Mouse (Mus musculus) midbrain, embryonic 12.5 days (tissue): ENCODE data around the gene Nelfb. TPM values are rescaled to one million over a fixed set of nuclear protein-coding genes. Genes with fewer than 3 reads are reported as not detected.
A peak's percentile ranks its signal among the peaks of the same experiment; 100 is the strongest.

Experiments
- ATAC-seq: fragments of 200-750 bp; cut with Nextera tagmentation; 2 replicates; pipeline ENCODE4 v1.8.0; 2017; ENCODE audit warnings: low read depth, moderate TSS enrichment, moderate library complexity; ENCODE audit not compliant: low FRiP score
- H3K27ac ChIP-seq: fragments of 300-500 bp; sonication (generic); replicated peaks from 2 replicates; pipeline ENCODE4 v1.5.1; 2016; ENCODE audit warnings: mild to moderate bottlenecking
- H3K27me3 ChIP-seq: fragments of 300-500 bp; sonication (generic); 2 replicates; pipeline ENCODE4 v1.6.1; 2016; ENCODE audit warnings: mild to moderate bottlenecking
- H3K36me3 ChIP-seq: fragments of 300-500 bp; sonication (generic); 2 replicates; pipeline ENCODE4 v1.6.1; 2016
- H3K4me1 ChIP-seq: fragments of 300-500 bp; sonication (generic); 2 replicates; pipeline ENCODE4 v1.6.1; 2016
- H3K4me2 ChIP-seq: fragments of 300-500 bp; sonication (generic); replicated peaks from 2 replicates; pipeline ENCODE4 v1.6.1; 2016; ENCODE audit warnings: mild to moderate bottlenecking, moderate library complexity
- H3K4me3 ChIP-seq: fragments of 300-500 bp; sonication (generic); 2 replicates; pipeline ENCODE4 v1.5.1; 2016; ENCODE audit warnings: mild to moderate bottlenecking
- H3K9ac ChIP-seq: fragments of 300-500 bp; sonication (generic); replicated peaks from 2 replicates; pipeline ENCODE4 v1.6.1; 2016; ENCODE audit warnings: mild to moderate bottlenecking, moderate library complexity
- H3K9me3 ChIP-seq: fragments of 300-500 bp; sonication (generic); 2 replicates; pipeline ENCODE4 v1.6.1; 2016; ENCODE audit warnings: mild to moderate bottlenecking
- WGBS: fragments of 180-500 bp; shearing (Covaris S2); methylation state at CpG from one replicate; pipeline ENCODE4 v1.1.7; 2016; 5-methylcytosine and 5-hydroxymethylcytosine counted together
- polyA plus RNA-seq: library from polyadenylated mRNA; unstranded; fragments of >200 nt; fragmentation: Nextera tagmentation; extraction: Ambion mirVana; gene quantifications from 2 replicates; pipeline ENCODE4 v1.2.1, GENCODE M21; 2016

Nelfb gene
- polyA plus RNA-seq, 1 experiment from 2014 or later = 123 TPM

GRCm38 (mm10) chr2:25194486-25195171 lies 16.7 kb downstream of the Nelfb start:
- Histone ChIP-seq H3K4me3 (no peak overlapping the region), H3K36me3 (peaks cover 2% of the 10 kb centered on the region), H3K27ac (no peak overlapping the region), H3K9ac (no peak overlapping the region), H3K9me3 (no peaks in the 10 kb centered on the region), H3K4me2 (no peak overlapping the region), H3K27me3 (peaks cover 44% of the 10 kb centered on the region), H3K4me1 (peaks cover 12% of the 10 kb centered on the region)
- WGBS = 89% methylated on average over 17 of the region's 17 CpGs
- ATAC-seq = no peak

- Histone ChIP-seq H3K9me3 (no peaks in the 10 kb centered on the region), H3K4me1 (peaks cover 12% of the 10 kb centered on the region), H3K27ac (no peak overlapping the region), H3K4me2 (no peak overlapping the region), H3K9ac (no peak overlapping the region), H3K36me3 (no peaks in the 10 kb centered on the region), H3K27me3 (peaks cover 44% of the 10 kb centered on the region), H3K4me3 (no peak overlapping the region)
- no peak for ATAC-seq
- WGBS = 78% methylated on average over 5 of the region's 5 CpGs
Observed at GRCm38 (mm10) chr2:25194006-25194405, 17.3 kb downstream of the Nelfb start.

- 0 out of 2 replicates have a peak overlapping the region, but pooled peaks have one; percentile 2 for H3K27ac ChIP-seq
- no peak overlapping the region for H3K4me3 ChIP-seq
- WGBS = 3% methylated on average over 6 of the region's 6 CpGs
- H3K4me2 ChIP-seq = 0 out of 2 replicates have a peak overlapping the region, but pooled peaks have one; percentile 11
- peak; percentile 80 for ATAC-seq
- peaks cover 12% of the 10 kb centered on the region for H3K4me1 ChIP-seq
- H3K9me3 ChIP-seq = no peaks in the 10 kb centered on the region
- H3K36me3 ChIP-seq = no peaks in the 10 kb centered on the region
- no peak overlapping the region for H3K9ac ChIP-seq
- H3K27me3 ChIP-seq = peaks cover 44% of the 10 kb centered on the region
Observed at GRCm38 (mm10) chr2:25193330-25193770, 17.9 kb downstream of the Nelfb start.

- Histone ChIP-seq H3K36me3 (0 out of 2 replicates have a peak, but pooled peaks cover 5% of the 10 kb centered on the region), H3K4me3 (no peak overlapping the region), H3K4me2 (no peak overlapping the region), H3K9me3 (no peaks in the 10 kb centered on the region), H3K27me3 (0 out of 2 replicates have a peak, but pooled peaks cover 5% of the 10 kb centered on the region), H3K27ac (no peak overlapping the region), H3K9ac (no peak overlapping the region), H3K4me1 (peaks cover 36% of the 10 kb centered on the region)
- ATAC-seq = no peak
- WGBS = 87% methylated on average over 6 of the region's 6 CpGs
Observed at GRCm38 (mm10) chr2:25187841-25188240, 23.4 kb downstream of the Nelfb start.

GRCm38 (mm10) chr2:25186575-25186930 lies 24.7 kb downstream of the Nelfb start:
- no peaks in the 10 kb centered on the region for H3K9me3 ChIP-seq
- no peak for ATAC-seq
- peak overlapping the region; percentile 75 for H3K4me2 ChIP-seq
- 31% methylated on average over 5 of the region's 5 CpGs for WGBS
- H3K9ac ChIP-seq = peak overlapping the region; percentile 68; the same call in 1 of the 2 replicates
- peak overlapping the region; percentile 98 for H3K27ac ChIP-seq
- H3K36me3 ChIP-seq = 0 out of 2 replicates have a peak, but pooled peaks cover 5% of the 10 kb centered on the region
- H3K4me1 ChIP-seq = peaks cover 40% of the 10 kb centered on the region
- 0 out of 2 replicates have a peak, but pooled peaks cover 5% of the 10 kb centered on the region for H3K27me3 ChIP-seq
- peak overlapping the region; percentile 46 for H3K4me3 ChIP-seq

- H3K9ac ChIP-seq = peak overlapping the region; percentile 68
- 1% methylated on average over 61 of the region's 64 CpGs for WGBS
- H3K27ac ChIP-seq = peak overlapping the region; percentile 98
- peaks cover 40% of the 10 kb centered on the region for H3K4me1 ChIP-seq
- H3K4me2 ChIP-seq = peak overlapping the region; percentile 75
- ATAC-seq = peak; percentile 83
- H3K4me3 ChIP-seq = peak overlapping the region; percentile 46
- H3K9me3 ChIP-seq = no peaks in the 10 kb centered on the region
- 0 out of 2 replicates have a peak, but pooled peaks cover 5% of the 10 kb centered on the region for H3K27me3 ChIP-seq
- H3K36me3 ChIP-seq = 0 out of 2 replicates have a peak, but pooled peaks cover 5% of the 10 kb centered on the region
Observed at GRCm38 (mm10) chr2:25185625-25186574, 25.4 kb downstream of the Nelfb start.

GRCm38 (mm10) chr2:25184496-25184895 lies 26.8 kb downstream of the Nelfb start:
- Histone ChIP-seq H3K4me3 (peak overlapping the region; percentile 46; the same call in 1 of the 2 replicates), H3K27ac (peak overlapping the region; percentile 98), H3K4me2 (peak overlapping the region; percentile 75), H3K27me3 (0 out of 2 replicates have a peak, but pooled peaks cover 6% of the 10 kb centered on the region), H3K9ac (no peak overlapping the region), H3K9me3 (no peaks in the 10 kb centered on the region), H3K4me1 (peaks cover 49% of the 10 kb centered on the region), H3K36me3 (0 out of 2 replicates have a peak, but pooled peaks cover 5% of the 10 kb centered on the region)
- WGBS = 92% methylated on average over 7 of the region's 7 CpGs
- ATAC-seq = no peak

GRCm38 (mm10) chr2:25183336-25183735 lies 28.0 kb downstream of the Nelfb start:
- no peak overlapping the region for H3K9ac ChIP-seq
- H3K4me2 ChIP-seq = peak overlapping the region; percentile 75
- H3K4me3 ChIP-seq = peak overlapping the region; percentile 85
- WGBS = 74% methylated on average over 2 of the region's 2 CpGs
- 0 out of 2 replicates have a peak, but pooled peaks cover 5% of the 10 kb centered on the region for H3K36me3 ChIP-seq
- H3K27ac ChIP-seq = peak overlapping the region; percentile 98
- H3K9me3 ChIP-seq = no peaks in the 10 kb centered on the region
- 0 out of 2 replicates have a peak, but pooled peaks cover 9% of the 10 kb centered on the region for H3K27me3 ChIP-seq
- H3K4me1 ChIP-seq = peaks cover 60% of the 10 kb centered on the region
- no peak for ATAC-seq

- 0 out of 2 replicates have a peak, but pooled peaks cover 9% of the 10 kb centered on the region for H3K27me3 ChIP-seq
- no peak for ATAC-seq
- H3K36me3 ChIP-seq = 0 out of 2 replicates have a peak, but pooled peaks cover 5% of the 10 kb centered on the region
- 3% methylated on average over 6 of the region's 6 CpGs for WGBS
- H3K9me3 ChIP-seq = no peaks in the 10 kb centered on the region
- peak overlapping the region; percentile 98 for H3K27ac ChIP-seq
- peak overlapping the region; percentile 75 for H3K4me2 ChIP-seq
- H3K9ac ChIP-seq = peak overlapping the region; percentile 46
- peaks cover 66% of the 10 kb centered on the region for H3K4me1 ChIP-seq
- peak overlapping the region; percentile 85 for H3K4me3 ChIP-seq
Observed at GRCm38 (mm10) chr2:25182664-25183063, 28.6 kb downstream of the Nelfb start.

GRCm38 (mm10) chr2:25181891-25182397 lies 29.3 kb downstream of the Nelfb start:
- Histone ChIP-seq H3K27me3 (0 out of 2 replicates have a peak, but pooled peaks cover 8% of the 10 kb centered on the region), H3K4me3 (peak overlapping the region; percentile 85), H3K4me2 (peak overlapping the region; percentile 75), H3K36me3 (0 out of 2 replicates have a peak, but pooled peaks cover 5% of the 10 kb centered on the region), H3K9ac (peak overlapping the region; percentile 86), H3K27ac (peak overlapping the region; percentile 98), H3K4me1 (peaks cover 72% of the 10 kb centered on the region), H3K9me3 (no peaks in the 10 kb centered on the region)
- ATAC-seq = no peak
- under 1% methylated on average over 17 of the region's 17 CpGs for WGBS
